Mouse (Mus musculus): ENCODE measurements around the gene Megf8. TPM values are rescaled to one million over a fixed set of nuclear protein-coding genes. Genes with fewer than 3 reads are reported as not detected.

The Megf8 gene
- polyA plus RNA-seq, 1 experiment from 2014 or later = 22.3 TPM

DNA sequence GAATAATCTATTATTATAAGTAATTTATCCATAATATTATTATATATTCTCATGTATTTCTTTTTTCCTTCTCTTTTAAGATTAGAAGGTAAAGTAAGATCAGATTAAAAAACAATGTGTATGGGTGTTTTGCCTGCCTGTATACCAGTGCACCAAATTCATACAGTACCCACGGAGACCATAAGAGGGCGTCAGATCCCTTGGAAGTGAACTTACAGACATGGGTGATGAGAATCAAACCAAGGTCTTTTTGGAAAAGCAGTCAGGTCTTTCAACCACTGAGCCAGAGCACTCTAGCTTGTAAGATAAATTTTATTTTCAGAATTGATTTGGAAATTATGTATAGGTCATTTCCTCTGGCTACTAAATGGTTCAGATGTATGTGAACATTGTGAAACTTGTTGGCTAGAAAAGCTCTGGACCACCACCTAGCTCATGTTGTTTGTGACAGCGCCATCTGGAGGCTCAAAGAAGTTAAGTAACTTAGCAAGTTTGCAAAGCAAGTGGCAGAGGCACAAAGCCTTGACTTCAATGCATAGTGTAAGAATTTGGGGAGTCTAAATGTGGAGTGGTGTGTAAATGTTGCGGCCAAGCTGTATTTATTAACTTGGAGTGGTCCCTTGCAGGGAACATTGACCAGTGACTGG lies 92.3 kb downstream of the Megf8 start:
- H3K9me3 ChIP-seq = no peaks in the 10 kb centered on the region
- H3K9ac ChIP-seq (replicated peaks) = no peak overlapping the region
- no peaks in the 10 kb centered on the region for H3K4me1 ChIP-seq
- WGBS = 47% methylated on average over 4 of the region's 4 CpGs
- H3K4me3 ChIP-seq = no peak overlapping the region
- no peak overlapping the region for H3K27ac ChIP-seq (replicated peaks)
- no peak for ATAC-seq (replicated peaks)
- H3K27me3 ChIP-seq = no peaks in the 10 kb centered on the region
- H3K4me2 ChIP-seq (replicated peaks) = no peak overlapping the region
- no peaks in the 10 kb centered on the region for H3K36me3 ChIP-seq

DNA sequence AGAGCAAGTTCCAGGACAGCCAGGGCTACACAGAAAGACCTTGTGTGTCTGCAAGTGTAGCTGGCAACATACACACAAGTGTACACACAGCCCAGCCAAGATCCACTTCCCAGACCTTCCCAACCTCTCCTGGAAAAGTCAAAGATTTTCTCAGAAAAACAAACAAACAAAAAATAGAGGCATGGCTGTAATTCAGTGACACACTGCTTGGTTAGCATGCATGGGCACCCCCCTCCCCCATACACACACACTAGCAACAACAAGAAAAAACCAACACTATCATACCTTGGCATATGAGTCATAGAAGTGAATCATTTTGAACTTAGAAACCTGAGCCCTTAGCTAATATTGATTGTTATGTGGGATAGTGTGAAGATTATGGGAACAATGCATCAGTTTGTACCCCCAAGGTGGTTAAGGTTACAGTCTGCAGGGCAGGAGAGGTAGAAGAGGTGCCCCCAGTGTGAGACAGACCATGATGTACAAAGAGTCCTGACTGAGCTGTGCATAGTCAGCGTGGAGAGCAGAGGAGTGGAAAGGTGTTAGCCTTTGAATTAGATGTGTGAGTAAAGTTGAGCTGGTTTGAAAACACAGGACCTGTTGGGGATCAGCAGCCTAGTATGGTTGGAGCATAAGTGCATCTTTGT lies 94.1 kb downstream of the Megf8 start:
- ATAC-seq (replicated peaks) = no peak
- Histone ChIP-seq H3K27ac (replicated peaks) (no peak overlapping the region), H3K4me1 (no peaks in the 10 kb centered on the region), H3K9ac (replicated peaks) (no peak overlapping the region), H3K9me3 (no peaks in the 10 kb centered on the region), H3K27me3 (no peaks in the 10 kb centered on the region), H3K36me3 (no peaks in the 10 kb centered on the region), H3K4me2 (replicated peaks) (no peak overlapping the region), H3K4me3 (no peak overlapping the region)
- 81% methylated on average over 1 of the region's 1 CpGs for WGBS

DNA sequence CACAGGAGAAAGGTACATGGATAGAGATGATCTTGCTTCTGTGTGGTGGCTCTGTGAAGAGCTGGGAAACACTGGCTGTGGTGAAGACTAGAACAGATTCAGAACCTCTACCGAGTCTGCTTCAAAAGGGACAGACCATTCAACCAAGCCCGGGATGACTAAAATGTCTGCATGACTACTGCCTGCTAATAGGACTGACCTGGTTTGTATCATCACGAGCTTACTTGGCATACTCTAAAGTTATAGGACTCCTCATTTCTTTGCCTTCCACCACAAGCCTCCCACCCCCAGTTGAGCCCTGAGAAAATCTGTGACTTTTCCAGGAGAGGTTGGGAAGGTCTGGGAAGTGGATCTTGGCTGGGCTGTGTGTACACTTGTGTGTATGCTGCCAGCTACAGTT lies 94.9 kb downstream of the Megf8 start:
- Histone ChIP-seq H3K9ac (replicated peaks) (no peak overlapping the region), H3K4me3 (no peak overlapping the region), H3K36me3 (no peaks in the 10 kb centered on the region), H3K9me3 (no peaks in the 10 kb centered on the region), H3K27ac (replicated peaks) (no peak overlapping the region), H3K4me1 (no peaks in the 10 kb centered on the region), H3K27me3 (no peaks in the 10 kb centered on the region), H3K4me2 (replicated peaks) (no peak overlapping the region)
- ATAC-seq (replicated peaks) = no peak
- 74% methylated on average over 3 of the region's 3 CpGs for WGBS

DNA sequence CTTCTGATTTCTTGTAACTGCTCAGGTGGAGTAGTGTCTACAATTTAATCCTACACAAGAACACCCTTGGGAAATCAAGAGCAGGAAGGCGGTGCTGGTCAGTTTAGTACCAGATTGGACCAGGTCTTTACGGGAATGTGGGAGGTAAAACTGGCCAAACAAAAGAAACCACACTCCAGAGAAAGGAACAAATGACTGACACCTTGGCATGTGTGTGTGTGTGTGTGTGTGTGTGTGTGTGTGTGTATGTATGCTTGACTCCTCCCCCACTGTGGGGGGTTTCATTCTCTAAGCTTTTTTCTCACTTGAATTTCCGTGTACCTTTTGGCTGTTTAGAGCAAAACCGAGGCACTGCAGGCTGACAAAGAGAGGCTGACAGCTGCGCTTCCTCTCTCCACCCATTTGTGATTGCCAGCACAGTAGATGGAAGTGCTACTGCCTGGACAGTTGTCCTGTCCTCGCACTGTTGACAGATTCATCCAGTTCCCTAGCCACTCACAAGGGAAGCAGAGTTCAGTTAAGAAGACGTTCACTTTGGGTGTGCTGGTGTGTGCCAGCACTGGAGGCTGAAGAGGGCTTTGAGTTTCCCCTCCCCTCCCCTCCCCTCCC lies 96.0 kb downstream of the Megf8 start, which contains the start of gene Cxcl17:
Gene Cxcl17, minus strand, starts transcription at position 54 of the 609 bp plus-strand sequence.
- Histone ChIP-seq H3K4me3 (no peak within 1 kb of the TSS), H3K9me3 (no peaks in the 10 kb centered on the region), H3K27ac (replicated peaks) (no peak within 1 kb of the TSS), H3K4me1 (no peaks in the 10 kb centered on the region), H3K36me3 (no peaks in the 10 kb centered on the region), H3K9ac (replicated peaks) (no peak within 1 kb of the TSS), H3K4me2 (replicated peaks) (no peak within 1 kb of the TSS), H3K27me3 (no peaks in the 10 kb centered on the region)
- ATAC-seq (replicated peaks) = no peak
- 40% methylated on average over 7 of the region's 7 CpGs for WGBS

Other genes with a start within 250 kb of the Megf8 start
- gene Grik5, start 244.8 kb upstream of the Megf8 start, polyA plus RNA-seq (2015; fragmentation: Nextera tagmentation; extraction: Ambion mirVana) = 15.9 and 17.1 TPM in 2 replicates
- gene Zfp574, start 244.6 kb upstream of the Megf8 start, polyA plus RNA-seq (2015; fragmentation: Nextera tagmentation; extraction: Ambion mirVana) = 35.8 and 40.8 TPM in 2 replicates
- 17.4 and 17.5 TPM in 2 replicates for gene Pou2f2, start 137.4 kb upstream of the Megf8 start, polyA plus RNA-seq (2015; fragmentation: Nextera tagmentation; extraction: Ambion mirVana)
- gene Dedd2, start 96.5 kb upstream of the Megf8 start, polyA plus RNA-seq (2015; fragmentation: Nextera tagmentation; extraction: Ambion mirVana) = 17.7 and 18.0 TPM in 2 replicates
- gene Zfp526, start 95.7 kb upstream of the Megf8 start, polyA plus RNA-seq (2015; fragmentation: Nextera tagmentation; extraction: Ambion mirVana) = 1.9 and 2.0 TPM in 2 replicates
- gene Gsk3a, start 79.3 kb upstream of the Megf8 start, polyA plus RNA-seq (2015; fragmentation: Nextera tagmentation; extraction: Ambion mirVana) = 16.2 and 17.4 TPM in 2 replicates
- gene Erf, start 66.4 kb upstream of the Megf8 start, polyA plus RNA-seq (2015; fragmentation: Nextera tagmentation; extraction: Ambion mirVana) = 4.8 and 5.5 TPM in 2 replicates
- gene Cic, start 49.5 kb upstream of the Megf8 start, polyA plus RNA-seq (2015; fragmentation: Nextera tagmentation; extraction: Ambion mirVana) = 53.2 and 54.4 TPM in 2 replicates
- 521 and 550 TPM in 2 replicates for gene Pafah1b3, start 19.2 kb upstream of the Megf8 start, polyA plus RNA-seq (2015; fragmentation: Nextera tagmentation; extraction: Ambion mirVana)
- 1.6 and 2.1 TPM in 2 replicates for gene Prr19, start 15.8 kb upstream of the Megf8 start, polyA plus RNA-seq (2015; fragmentation: Nextera tagmentation; extraction: Ambion mirVana)
- 30.9 and 32.3 TPM in 2 replicates for gene Tmem145, start 11.1 kb upstream of the Megf8 start, polyA plus RNA-seq (2015; fragmentation: Nextera tagmentation; extraction: Ambion mirVana)
- not detected in 2 replicates for gene Cnfn, start 52.6 kb downstream of the Megf8 start, polyA plus RNA-seq (2015; fragmentation: Nextera tagmentation; extraction: Ambion mirVana)
- 15.4 and 16.1 TPM in 2 replicates for gene Lipe, start 81.5 kb downstream of the Megf8 start, polyA plus RNA-seq (2015; fragmentation: Nextera tagmentation; extraction: Ambion mirVana)
- gene Cxcl17, start 95.7 kb downstream of the Megf8 start, polyA plus RNA-seq (2015; fragmentation: Nextera tagmentation; extraction: Ambion mirVana) = 0.39 and 0.60 TPM in 2 replicates
- gene Ceacam1, start 160.4 kb downstream of the Megf8 start, polyA plus RNA-seq (2015; fragmentation: Nextera tagmentation; extraction: Ambion mirVana) = 0.55 and 0.92 TPM in 2 replicates
- gene Ceacam2, start 222.7 kb downstream of the Megf8 start, polyA plus RNA-seq (2015; fragmentation: Nextera tagmentation; extraction: Ambion mirVana) = 0.10 and 0.23 TPM in 2 replicates